Mouse (Mus musculus) forebrain, postnatal 0 days (tissue): ENCODE measurements around the gene Pex6. TPM values are rescaled to one million over a fixed set of nuclear protein-coding genes. Genes with fewer than 3 reads are reported as not detected.

Experiments
- ATAC-seq: fragments of 200-750 bp; cut with Nextera tagmentation; 2 replicates; pipeline ENCODE4 v1.8.0; 2017; ENCODE audit warnings: mild to moderate bottlenecking, moderate library complexity
- DNase-seq: peaks from one replicate; pipeline ENCODE4 v3.0.0-alpha.2; 2015
- H3K27ac ChIP-seq: fragments of 300-500 bp; sonication (generic); 2 replicates; pipeline ENCODE4 v1.5.1; 2014; ENCODE audit warnings: low read depth, mild to moderate bottlenecking, antibody characterized with exemption, low read length, moderate library complexity, mixed read lengths
- H3K27me3 ChIP-seq: fragments of 300-500 bp; sonication (generic); 2 replicates; pipeline ENCODE4 v1.6.1; 2014; ENCODE audit warnings: mild to moderate bottlenecking, low read length, mixed read lengths; ENCODE audit not compliant: insufficient read depth
- H3K36me3 ChIP-seq: fragments of 300-500 bp; sonication (generic); 2 replicates; pipeline ENCODE4 v1.6.1; 2014; ENCODE audit warnings: mild to moderate bottlenecking, moderate library complexity; ENCODE audit not compliant: insufficient read depth
- H3K4me1 ChIP-seq: fragments of 300-500 bp; sonication (generic); 2 replicates; pipeline ENCODE4 v1.6.1; 2014; ENCODE audit warnings: antibody characterized with exemption; ENCODE audit not compliant: insufficient read depth
- H3K4me2 ChIP-seq: fragments of 300-500 bp; sonication (generic); 2 replicates; pipeline ENCODE4 v1.6.1; 2014; ENCODE audit warnings: low read depth, mild to moderate bottlenecking, moderate library complexity
- H3K4me3 ChIP-seq: fragments of 300-500 bp; sonication (generic); 2 replicates; pipeline ENCODE4 v1.5.1; 2014; ENCODE audit warnings: low read depth, low read length, mixed read lengths
- H3K9ac ChIP-seq: fragments of 300-500 bp; sonication (generic); 2 replicates; pipeline ENCODE4 v1.6.1; 2014; ENCODE audit warnings: mild to moderate bottlenecking
- H3K9me3 ChIP-seq: fragments of 300-500 bp; sonication (generic); 2 replicates; pipeline ENCODE4 v1.6.1; 2016; ENCODE audit warnings: low read length
- CTCF ChIP-seq: sonication (generic); IDR thresholded peaks from 2 replicates; pipeline ENCODE4 v1.5.1; 2016; ENCODE audit warnings: antibody characterized with exemption, control low read depth, low read depth
- WGBS: fragments of 180-500 bp; shearing (Covaris S2); extraction: QIAGEN DNeasy Blood & Tissue Kit; methylation state at CpG from one replicate; pipeline ENCODE4 v1.1.7; 2014; 5-methylcytosine and 5-hydroxymethylcytosine counted together
- polyA plus RNA-seq: library from polyadenylated mRNA; unstranded; fragments of >200 nt; fragmentation: Nextera tagmentation; extraction: Ambion mirVana; gene quantifications from 2 replicates; pipeline ENCODE4 v1.2.1, GENCODE M21; 2015
- total RNA-seq: library from RNA; depleted of rRNA; stranded (reverse); fragments of >200 nt; gene quantifications from 2 replicates; pipeline ENCODE4 v1.2.3, GENCODE M21; 2014

The Pex6 gene
- total and polyA plus RNA-seq, 2 experiments from 2014 or later, result 19.6 to 37.9 TPM

DNA sequence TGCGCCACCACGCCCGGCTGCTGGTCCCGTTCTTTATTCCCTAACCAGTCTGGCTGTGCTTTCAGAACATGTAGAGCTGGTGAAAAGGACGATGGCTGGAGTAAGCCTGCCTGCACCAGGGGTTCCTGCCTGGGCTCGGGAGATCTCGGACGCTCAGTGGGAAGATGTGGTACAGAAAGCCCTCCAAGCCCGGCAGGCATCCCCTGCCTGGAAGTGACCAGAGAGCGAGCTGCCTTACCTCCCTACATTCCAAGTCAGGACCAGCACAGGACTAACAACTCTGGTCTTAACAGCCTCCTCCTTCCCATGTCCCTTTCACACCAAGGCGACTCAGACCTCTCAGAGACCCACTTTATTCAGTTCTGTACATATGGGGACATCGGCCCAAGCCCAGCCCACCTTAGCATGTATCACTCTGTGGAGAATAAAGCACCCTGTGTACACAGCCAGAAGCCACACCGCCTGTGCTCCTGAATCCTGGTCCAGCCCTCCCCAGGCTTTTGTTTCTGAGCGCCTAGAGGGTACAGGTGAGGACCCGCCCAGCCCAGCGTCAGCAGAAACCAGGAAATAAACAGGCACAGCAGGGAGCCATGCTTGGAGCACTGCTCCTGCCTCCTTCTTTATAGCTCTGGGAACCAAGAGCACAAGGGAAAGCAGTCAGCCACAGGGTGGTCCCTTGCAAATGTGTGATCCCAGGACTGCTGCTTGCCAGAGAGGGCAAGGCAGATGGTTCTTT lies 28.4 kb upstream of the Pex6 start:
- no peaks in the 10 kb centered on the region for H3K27me3 ChIP-seq
- no peak overlapping the region for H3K4me3 ChIP-seq
- 81% methylated on average over 16 of the region's 16 CpGs for WGBS
- no peak for ATAC-seq
- H3K9me3 ChIP-seq, result no peaks in the 10 kb centered on the region
- H3K9ac ChIP-seq, result no peak overlapping the region
- H3K4me2 ChIP-seq, result no peak overlapping the region
- H3K36me3 ChIP-seq, result peaks cover 53% of the 10 kb centered on the region
- H3K4me1 ChIP-seq, result peaks cover 16% of the 10 kb centered on the region; the same call in 1 of the 2 replicates
- H3K27ac ChIP-seq, result no peak overlapping the region
- TF ChIP-seq CTCF, result no peak
- no peak for DNase-seq

DNA sequence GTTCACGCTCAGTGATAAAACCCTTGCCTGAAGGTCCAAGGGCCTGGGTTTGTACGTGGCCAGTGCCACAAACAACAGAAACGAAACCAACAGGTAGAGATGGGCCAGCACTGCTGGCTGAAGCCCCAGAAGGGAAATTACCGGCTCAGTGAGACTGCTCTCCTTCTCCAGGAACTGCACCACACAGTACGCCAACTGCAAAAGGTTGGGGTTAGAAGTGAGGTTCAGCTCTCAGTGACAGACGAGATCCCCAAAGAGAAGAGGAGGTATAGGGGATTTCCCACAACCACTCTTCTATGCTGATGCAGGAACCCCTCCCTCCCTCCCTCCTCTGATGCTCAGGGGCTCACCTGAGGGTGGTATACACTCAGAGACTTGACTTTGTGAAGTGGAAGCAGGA lies 25.4 kb upstream of the Pex6 start:
- DNase-seq, result no peak
- H3K4me3 ChIP-seq, result no peak overlapping the region
- ATAC-seq, result no peak

DNA sequence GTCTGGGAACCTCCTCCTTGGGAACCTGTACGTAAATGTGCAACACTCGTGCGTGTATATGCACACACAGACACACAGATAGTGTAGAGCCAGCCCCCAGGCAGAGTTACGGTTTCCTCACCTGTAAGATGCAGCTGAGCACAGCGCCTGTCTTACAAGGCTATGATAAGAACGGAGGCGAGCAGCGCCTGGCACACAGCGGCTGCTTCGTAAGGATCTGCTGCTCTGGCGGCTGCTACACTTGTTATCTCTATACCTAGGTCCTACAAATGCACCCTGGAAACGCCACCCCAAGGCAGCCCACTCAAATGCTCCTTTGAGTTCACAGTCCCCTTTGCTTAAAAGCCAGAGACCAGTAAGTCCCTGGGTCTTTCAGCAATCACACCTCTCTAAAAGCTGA lies 20.6 kb upstream of the Pex6 start:
- no peak overlapping the region for H3K4me2 ChIP-seq
- ATAC-seq, result no peak
- no peak overlapping the region for H3K4me3 ChIP-seq
- no peak overlapping the region for H3K27ac ChIP-seq
- H3K27me3 ChIP-seq, result no peaks in the 10 kb centered on the region
- no peak overlapping the region for H3K9ac ChIP-seq
- peaks cover 21% of the 10 kb centered on the region for H3K36me3 ChIP-seq
- H3K9me3 ChIP-seq, result no peaks in the 10 kb centered on the region
- no peak for DNase-seq
- TF ChIP-seq CTCF, result no peak
- no peaks in the 10 kb centered on the region for H3K4me1 ChIP-seq
- 94% methylated on average over 12 of the region's 12 CpGs for WGBS

More for the DNA sequence above, 25.4 kb upstream of the Pex6 start:
- H3K36me3 ChIP-seq, result peaks cover 47% of the 10 kb centered on the region
- no peak for TF ChIP-seq CTCF
- H3K9ac ChIP-seq, result no peak overlapping the region
- H3K27me3 ChIP-seq, result no peaks in the 10 kb centered on the region
- H3K4me2 ChIP-seq, result no peak overlapping the region
- H3K27ac ChIP-seq, result no peak overlapping the region
- no peaks in the 10 kb centered on the region for H3K9me3 ChIP-seq
- H3K4me1 ChIP-seq, result peaks cover 6% of the 10 kb centered on the region; the same call in 1 of the 2 replicates
- 90% methylated on average over 6 of the region's 6 CpGs for WGBS

DNA sequence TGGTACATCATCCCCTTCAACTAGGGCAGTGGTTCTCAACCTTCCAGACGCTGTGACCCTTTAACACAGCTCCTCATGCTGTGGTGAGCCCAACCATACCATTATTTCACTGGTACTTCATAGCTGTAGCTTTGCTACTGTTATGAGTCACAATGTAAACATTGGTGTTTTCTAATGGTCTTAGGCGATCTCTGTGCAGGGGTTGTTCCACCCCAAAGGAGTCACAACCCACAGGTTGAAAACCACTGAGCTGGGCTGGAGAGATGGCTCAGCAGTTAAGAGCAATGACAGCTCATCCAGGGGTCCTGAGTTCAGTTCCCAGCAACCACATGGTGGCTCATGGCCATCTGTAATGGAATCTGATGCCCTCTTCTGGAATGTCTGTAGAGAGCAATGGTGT lies 19.9 kb upstream of the Pex6 start:
- Histone ChIP-seq H3K9me3 (no peaks in the 10 kb centered on the region), H3K27me3 (no peaks in the 10 kb centered on the region), H3K27ac (no peak overlapping the region), H3K4me2 (no peak overlapping the region), H3K36me3 (peaks cover 14% of the 10 kb centered on the region), H3K9ac (no peak overlapping the region), H3K4me1 (no peaks in the 10 kb centered on the region), H3K4me3 (no peak overlapping the region)
- 97% methylated on average over 2 of the region's 2 CpGs for WGBS
- ATAC-seq (no peak), DNase-seq (no peak)
- no peak for TF ChIP-seq CTCF

DNA sequence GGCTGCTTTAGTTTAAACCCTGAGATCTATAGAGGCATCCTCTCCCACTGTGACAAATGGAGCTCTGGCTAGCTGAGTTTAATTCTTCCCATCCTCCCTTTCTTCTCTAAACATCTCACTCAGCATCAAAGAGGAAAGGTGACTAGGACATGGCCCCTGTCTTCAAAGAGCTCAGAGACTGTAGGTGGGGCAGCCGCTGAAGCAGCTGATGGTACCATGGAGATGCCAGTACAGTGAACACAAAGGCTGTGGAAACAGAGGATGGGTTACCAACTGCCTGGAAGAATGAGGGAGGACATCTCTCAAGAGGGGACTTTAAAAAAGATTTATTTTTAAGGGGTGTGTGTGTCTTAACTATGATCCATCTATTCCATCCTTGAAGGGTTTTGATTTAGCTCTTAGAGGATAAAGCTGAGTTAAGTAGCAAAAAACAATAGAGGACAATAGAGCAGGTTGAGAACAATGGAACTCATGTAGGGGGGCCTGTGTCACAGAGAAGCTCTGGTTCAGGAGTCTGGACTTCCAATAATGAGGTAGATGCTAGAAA lies 16.7 kb upstream of the Pex6 start:
- Histone ChIP-seq H3K27me3 (no peaks in the 10 kb centered on the region), H3K9me3 (no peaks in the 10 kb centered on the region), H3K4me3 (no peak overlapping the region), H3K4me2 (no peak overlapping the region), H3K4me1 (no peaks in the 10 kb centered on the region), H3K27ac (no peak overlapping the region), H3K9ac (no peak overlapping the region), H3K36me3 (peaks cover 16% of the 10 kb centered on the region)
- no peak for TF ChIP-seq CTCF
- DNase-seq (no peak), ATAC-seq (no peak)
- 74% methylated on average over 1 of the region's 1 CpGs for WGBS

DNA sequence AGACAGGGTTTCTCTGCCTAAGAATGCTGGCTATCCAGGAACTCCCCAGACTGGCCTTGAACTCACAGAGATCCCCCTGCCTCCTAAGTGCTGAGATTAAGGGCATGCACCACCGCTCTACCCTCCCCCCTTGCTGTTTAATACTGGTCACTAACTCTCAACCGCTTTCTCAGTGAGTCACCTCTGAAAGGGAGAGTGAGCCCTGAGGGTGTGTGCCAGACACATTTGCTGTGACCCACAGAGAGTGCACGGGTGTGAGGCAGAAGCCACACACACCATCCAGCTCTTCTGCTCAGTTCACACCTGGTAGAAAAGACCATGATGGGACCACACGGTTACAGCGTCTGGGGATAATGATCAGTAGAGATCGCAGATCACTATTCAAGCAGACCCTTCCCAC lies 12.7 kb upstream of the Pex6 start:
- peaks cover 13% of the 10 kb centered on the region for H3K36me3 ChIP-seq
- no peaks in the 10 kb centered on the region for H3K27me3 ChIP-seq
- no peak for TF ChIP-seq CTCF
- 91% methylated on average over 6 of the region's 6 CpGs for WGBS
- peaks cover 6% of the 10 kb centered on the region for H3K4me1 ChIP-seq
- H3K27ac ChIP-seq, result no peak overlapping the region
- H3K4me3 ChIP-seq, result no peak overlapping the region
- no peak overlapping the region for H3K4me2 ChIP-seq
- ATAC-seq (no peak), DNase-seq (no peak)
- H3K9ac ChIP-seq, result no peak overlapping the region
- H3K9me3 ChIP-seq, result no peaks in the 10 kb centered on the region

DNA sequence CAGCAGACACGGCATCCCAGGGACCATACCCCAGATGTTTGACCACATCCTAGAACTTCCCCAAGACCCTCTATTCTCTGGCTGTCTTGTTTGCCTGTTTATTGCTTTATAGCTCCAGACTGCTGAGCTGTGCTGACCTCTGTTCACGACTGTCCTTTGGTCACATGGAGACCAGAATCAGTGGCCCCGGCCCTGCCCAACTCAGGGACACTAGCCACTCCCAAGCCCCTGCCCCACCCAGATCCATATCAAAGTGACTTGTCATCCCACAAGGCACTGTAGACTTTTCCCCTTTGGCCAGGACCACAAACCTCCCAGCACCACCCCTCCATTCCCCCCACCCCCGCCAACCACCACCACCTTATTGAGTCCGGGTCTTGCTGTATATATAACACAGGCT lies 12.0 kb upstream of the Pex6 start:
- no peak overlapping the region for H3K4me2 ChIP-seq
- ATAC-seq (no peak), DNase-seq (no peak)
- TF ChIP-seq CTCF, result no peak
- no peak overlapping the region for H3K9ac ChIP-seq
- H3K27ac ChIP-seq, result no peak overlapping the region
- peaks cover 13% of the 10 kb centered on the region for H3K36me3 ChIP-seq
- no peaks in the 10 kb centered on the region for H3K9me3 ChIP-seq
- 90% methylated on average over 5 of the region's 5 CpGs for WGBS
- H3K4me3 ChIP-seq, result no peak overlapping the region
- H3K4me1 ChIP-seq, result peaks cover 12% of the 10 kb centered on the region
- H3K27me3 ChIP-seq, result no peaks in the 10 kb centered on the region
